ENCODE assay signal across 10 mouse cellular contexts in the genomic region with DNA sequence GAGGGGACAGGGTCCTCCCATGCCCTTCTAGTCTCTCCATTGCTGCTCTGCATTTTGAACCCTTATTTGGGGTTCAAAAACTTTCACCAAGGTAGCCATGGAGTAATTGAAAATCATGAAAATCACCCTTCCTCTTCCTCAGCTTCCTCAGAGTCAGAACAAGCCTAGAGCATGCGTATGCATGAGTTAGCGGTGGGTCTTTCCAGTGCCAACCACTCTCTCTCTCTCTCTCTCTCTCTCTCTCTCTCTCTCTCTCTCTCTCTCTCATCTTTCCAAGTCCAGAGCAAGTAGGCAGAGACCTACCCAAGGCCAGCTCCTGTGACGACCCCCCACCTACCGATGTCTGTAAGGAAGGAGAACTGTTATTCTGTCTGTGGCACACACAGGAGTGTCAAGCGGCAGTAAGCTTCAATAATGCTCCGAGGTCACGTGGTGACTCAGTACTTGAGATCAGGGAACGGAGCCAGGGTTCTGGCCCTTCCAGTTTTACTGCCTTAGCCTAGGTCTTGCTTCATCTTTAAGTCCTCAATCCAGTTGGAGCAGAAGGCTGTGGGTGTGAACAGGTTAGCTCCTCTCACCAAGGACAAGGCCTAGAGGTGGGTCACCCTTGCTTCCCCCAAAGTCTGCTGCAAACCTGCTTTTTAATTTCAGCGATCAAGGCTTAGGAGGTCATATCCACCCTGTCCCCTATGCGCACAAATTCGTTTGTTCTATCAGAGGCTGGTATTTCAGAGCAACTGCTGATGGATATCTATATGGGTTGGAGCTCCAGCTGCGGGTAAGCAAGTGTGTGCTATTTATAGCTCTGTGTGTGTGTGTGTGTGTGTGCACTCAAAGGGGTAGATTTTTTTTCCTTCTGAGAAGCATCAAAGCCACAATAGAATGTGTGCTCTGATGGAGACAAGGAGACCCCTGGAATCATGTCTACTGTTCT. TPM values are rescaled to one million over a fixed set of nuclear protein-coding genes. Genes with fewer than 3 reads are reported as not detected.
DNase-seq lines count a peak whose midpoint lies in the region; ATAC-seq and TF ChIP-seq lines count a peak whose summit lies in the region.
"Had no signal": no experiment of that assay in that cellular context is flagged by ENCODE, and none has a peak within 500 bp of the region (broad histone marks: within the 10 kb centered on the region; RNA-seq: fewer than 3 reads in every experiment).

No protein-coding gene starts in this region.

- WGBS in heart, embryonic 12.5 days = 59% methylated on average over 12 of the region's 12 CpGs
- WGBS in hindbrain, postnatal 0 days = 82% methylated on average over 12 of the region's 12 CpGs

- ATAC-seq in heart, embryonic 12.5 days (ENCODE audit: insufficient number of reproducible peaks, low FRiP score) = 0 out of 2 replicates have a peak, but pooled peaks have one; percentile 33
- ATAC-seq in hindbrain, postnatal 0 days = no peak

- H3K27ac ChIP-seq in heart, embryonic 12.5 days (ENCODE audit: poor library complexity, severe bottlenecking) = no peak overlapping the region; the same call in 1 of the 2 replicates
- H3K27ac ChIP-seq in hindbrain, postnatal 0 days = no peak overlapping the region
- H3K27ac ChIP-seq: liver, embryonic 15.5 days had no signal

- H3K9ac ChIP-seq in heart, embryonic 12.5 days = no peak overlapping the region; the same call in 1 of the 2 replicates
- H3K9ac ChIP-seq in hindbrain, postnatal 0 days (replicated peaks; ENCODE audit: low read length) = no peak overlapping the region
- H3K9ac ChIP-seq: liver, embryonic 15.5 days had no signal

- no peak overlapping the region for H3K4me3 ChIP-seq in heart, embryonic 12.5 days
- H3K4me3 ChIP-seq in hindbrain, postnatal 0 days (ENCODE audit: low read length) = no peak overlapping the region
- H3K4me3 ChIP-seq: liver, embryonic 15.5 days had no signal

- peaks cover 12% of the 10 kb centered on the region for H3K4me1 ChIP-seq in heart, embryonic 12.5 days (replicated peaks)
- no peaks in the 10 kb centered on the region for H3K4me1 ChIP-seq in hindbrain, postnatal 0 days (ENCODE audit: insufficient read depth, low read length)
- H3K4me1 ChIP-seq: liver, embryonic 15.5 days had no signal

- DNase-seq in gastrocnemius, postnatal 14 days = peak; percentile 20
- no peak for DNase-seq in gastrocnemius, adult 8-10 months (ENCODE audit: low spot score in 2 of 2)
- DNase-seq in kidney, postnatal 14 days = peak; percentile 67
- peak; percentile 34 for DNase-seq in ovary, postnatal 36 days (ENCODE audit: low spot score)
- no peak for DNase-seq in hindbrain, postnatal 0 days (ENCODE audit: low spot score)
- DNase-seq in left cerebral cortex, adult 11 months (ENCODE audit: low spot score) = no peak
- no peak for DNase-seq in neural tube, embryonic 10.5 days (ENCODE audit: extremely low spot score, low spot score)
- DNase-seq: right cerebral cortex, postnatal 14 days had no signal

- H3K9me3 ChIP-seq in heart, embryonic 12.5 days (replicated peaks) = no peaks in the 10 kb centered on the region
- no peaks in the 10 kb centered on the region for H3K9me3 ChIP-seq in hindbrain, postnatal 0 days (ENCODE audit: low read length)
- H3K9me3 ChIP-seq: liver, embryonic 15.5 days had no signal

- no peak overlapping the region for H3K4me2 ChIP-seq in heart, embryonic 12.5 days
- no peak overlapping the region for H3K4me2 ChIP-seq in hindbrain, postnatal 0 days (ENCODE audit: low read depth, low read length)
- H3K4me2 ChIP-seq: liver, embryonic 15.5 days had no signal

- H3K36me3 ChIP-seq in heart, embryonic 12.5 days = no peaks in the 10 kb centered on the region
- no peaks in the 10 kb centered on the region for H3K36me3 ChIP-seq in hindbrain, postnatal 0 days (ENCODE audit: insufficient read depth, low read length)
- H3K36me3 ChIP-seq: liver, embryonic 15.5 days had no signal

- intact Hi-C loops in gastrocnemius, postnatal 14 days (cut with DNase I; ENCODE audit: low total_unique reads) = loop anchor here (10.0 kb wide), 1 partner anchor 667 kb away; no protein-coding TSS in a partner anchor

- no peaks in the 10 kb centered on the region for H3K27me3 ChIP-seq in heart, embryonic 12.5 days (replicated peaks)
- H3K27me3 ChIP-seq in hindbrain, postnatal 0 days (ENCODE audit: insufficient read depth, low read length) = no peaks in the 10 kb centered on the region
- H3K27me3 ChIP-seq: liver, embryonic 15.5 days had no signal

- no peak for TF ChIP-seq CTCF in hindbrain, postnatal 0 days (IDR thresholded peaks at IDR 0.05; ENCODE audit: low read depth)

RNA-seq across cellular contexts. Expression of gene Setd7, which starts 17.4 kb away (rescaled TPM):
- total RNA-seq in gastrocnemius, postnatal 14 days (2021) = 100 to 1,000 TPM; 113 to 116 TPM
- total RNA-seq in gastrocnemius, adult 8-10 months (2022) = 100 to 1,000 TPM; 178 to 234 (median 186) TPM
- 3.6 and 4.1 TPM in 2 replicates for polyA plus RNA-seq in heart, embryonic 12.5 days (2016; fragmentation: Nextera tagmentation; extraction: Ambion mirVana)
- total RNA-seq in hindbrain, postnatal 0 days (2014; rRNA removed) = 10.1 and 20.6 TPM in 2 replicates
- polyA plus RNA-seq in hindbrain, postnatal 0 days (2015; fragmentation: Nextera tagmentation; extraction: Ambion mirVana) = 2.4 and 2.5 TPM in 2 replicates

Comparison
In these comparisons a context has a peak if more than half of its experiments do, and no peak if none do; other contexts are left out.
1. DNase-seq: peak in gastrocnemius, postnatal 14 days (single experiment), kidney, postnatal 14 days (single experiment) and ovary, postnatal 36 days (single experiment); none in gastrocnemius, adult 8-10 months (0 of 2), hindbrain, postnatal 0 days (single experiment), left cerebral cortex, adult 11 months (single experiment) and neural tube, embryonic 10.5 days (single experiment).